Mouse (Mus musculus) ES-E14 (cell line): ENCODE results near the gene Cela1. TPM values are rescaled to one million over a fixed set of nuclear protein-coding genes. Genes with fewer than 3 reads are reported as not detected.

Experiments
- DNase-seq: peaks from one replicate; pipeline ENCODE4 v3.0.0-alpha.2; 2013; ENCODE audit warnings: low read depth, low spot score
- H3K27ac ChIP-seq: 2 replicates; pipeline ENCODE4 v1.5.1; 2012; ENCODE audit warnings: low read depth, mild to moderate bottlenecking, low read length, moderate library complexity, mixed read lengths; ENCODE audit not compliant: poor library complexity, insufficient read depth, severe bottlenecking
- H3K36me3 ChIP-seq: 2 replicates; pipeline ENCODE4 v1.6.1; 2012; ENCODE audit warnings: mild to moderate bottlenecking, low read length, moderate library complexity, mixed read lengths; ENCODE audit not compliant: control insufficient read depth, poor library complexity, insufficient read depth, severe bottlenecking
- H3K4me1 ChIP-seq, 2 experiments: fragments of 150-350 bp in 1 of 2; sonication (generic) in 1 of 2; 2 replicates each; pipeline ENCODE4 v1.6.1; 2012; ENCODE audit warnings: low read length in 2 of 2, mild to moderate bottlenecking in 1 of 2, mixed read lengths in 1 of 2; ENCODE audit not compliant: control insufficient read depth in 2 of 2, insufficient read depth in 2 of 2, poor library complexity in 1 of 2
- H3K4me3 ChIP-seq, 2 experiments: fragments of 150-350 bp in 1 of 2; sonication (generic) in 1 of 2; 2 replicates each; pipeline ENCODE4 v1.5.1; 2012; ENCODE audit warnings: low read length in 2 of 2, low read depth in 1 of 2, mild to moderate bottlenecking in 1 of 2, mixed read lengths in 1 of 2; ENCODE audit not compliant: insufficient read depth in 1 of 2, poor library complexity in 1 of 2, severe bottlenecking in 1 of 2
- H3K9ac ChIP-seq: 2 replicates; pipeline ENCODE4 v1.6.1; 2012; ENCODE audit warnings: low read depth, mild to moderate bottlenecking, low read length, mixed read lengths; ENCODE audit not compliant: poor library complexity, insufficient read depth, severe bottlenecking
- H3K9me3 ChIP-seq: fragments of 150-350 bp; sonication (generic); 2 replicates; pipeline ENCODE4 v1.6.1; 2012; ENCODE audit warnings: low read depth, mild to moderate bottlenecking, low read length; ENCODE audit not compliant: control insufficient read depth, insufficient read depth
- CHD2 ChIP-seq: IDR thresholded peaks from 2 replicates; pipeline ENCODE4 v1.6.1; 2014; ENCODE audit warnings: mild to moderate bottlenecking, low read depth, low read length, inconsistent platforms
- HCFC1 ChIP-seq: IDR thresholded peaks from 2 replicates; pipeline ENCODE4 v1.6.1; 2012; ENCODE audit warnings: low read length, inconsistent platforms, borderline replicate concordance; ENCODE audit not compliant: insufficient read depth
- MAFK ChIP-seq: IDR thresholded peaks from 2 replicates; pipeline ENCODE4 v1.6.1; 2014; ENCODE audit warnings: mild to moderate bottlenecking, low read depth, low read length, inconsistent platforms; ENCODE audit not compliant: insufficient read depth
- ZC3H11A ChIP-seq: IDR thresholded peaks from 2 replicates; pipeline ENCODE4 v1.6.1; 2012; ENCODE audit warnings: low read depth, mild to moderate bottlenecking, inconsistent platforms, low read length, borderline replicate concordance
- ZNF384 ChIP-seq: IDR thresholded peaks from 2 replicates; pipeline ENCODE4 v1.6.1; 2012; ENCODE audit warnings: low read depth, low read length, inconsistent platforms
- in situ Hi-C, 2 experiments: fragments of 600-800 bp; cut with MboI; formaldehyde crosslinking; loops; one replicate each; pipeline ENCODE4 v1.15.1; 2025; ENCODE audit warnings: low sequenced_read_pairs in 2 of 2, inconsistent platforms in 1 of 2; ENCODE audit not compliant: unreplicated experiment in 2 of 2
- total RNA-seq: library from RNA; depleted of rRNA; stranded (reverse); fragments of 300-350 nt; gene quantifications from 2 replicates; pipeline ENCODE4 v1.2.3, GENCODE M21; 2012

Gene Cela1
- total RNA-seq, 1 experiment, result 2.4 TPM

- in situ Hi-C loops, result no loop called here
- no peak overlapping the region for H3K9ac ChIP-seq
- H3K4me1 ChIP-seq, result peaks cover 1 to 12% of the 10 kb centered on the region in 2 experiments; a peak in 1 of 4 replicates
- H3K9me3 ChIP-seq, result no peaks in the 10 kb centered on the region
- no peak overlapping the region for H3K4me3 ChIP-seq
- TF ChIP-seq ZNF384 (no peak), MAFK (no peak), ZC3H11A (no peak), CHD2 (no peak), HCFC1 (no peak)
- DNase-seq, result peak; percentile 19
- H3K36me3 ChIP-seq, result no peaks in the 10 kb centered on the region
- H3K27ac ChIP-seq, result no peak overlapping the region
Observed at GRCm38 (mm10) chr15:100731081-100731480, 43.4 kb upstream of the Cela1 start.

- peak within 1 kb of the TSS; percentile 29 to 80; a peak in 3 of 4 replicates for H3K4me3 ChIP-seq
- H3K36me3 ChIP-seq, result no peaks in the 10 kb centered on the region
- peak within 1 kb of the TSS; percentile 54 for H3K9ac ChIP-seq
- H3K4me1 ChIP-seq, result peaks cover 1 to 12% of the 10 kb centered on the region in 2 experiments; a peak in 1 of 4 replicates
- DNase-seq, result no peak
- in situ Hi-C loops, result no loop called here
- no peaks in the 10 kb centered on the region for H3K9me3 ChIP-seq
- TF ChIP-seq ZNF384 (no peak), MAFK (no peak), ZC3H11A (no peak), HCFC1 (no peak), CHD2 (no peak)
- no peak within 1 kb of the TSS for H3K27ac ChIP-seq
Observed at GRCm38 (mm10) chr15:100729281-100729985, 41.7 kb upstream of the Cela1 start, which contains the start of gene Galnt6. Gene Galnt6, minus strand, starts transcription at chr15:100729376.

GRCm38 (mm10) chr15:100728586-100728985, 40.9 kb upstream of the Cela1 start:
- Histone ChIP-seq H3K36me3 (no peaks in the 10 kb centered on the region), H3K4me3 (peak overlapping the region in 1 of 2 experiments; percentile 80; a peak in 2 of 4 replicates), H3K4me1 (peaks cover 1 to 12% of the 10 kb centered on the region in 2 experiments; a peak in 1 of 4 replicates), H3K9ac (no peak overlapping the region), H3K9me3 (no peaks in the 10 kb centered on the region), H3K27ac (no peak overlapping the region)
- no peak for DNase-seq
- in situ Hi-C loops, result no loop called here
- TF ChIP-seq MAFK, result no peak
- TF ChIP-seq ZNF384, result no peak
- no peak for TF ChIP-seq CHD2
- TF ChIP-seq ZC3H11A, result no peak
- no peak for TF ChIP-seq HCFC1

DNA sequence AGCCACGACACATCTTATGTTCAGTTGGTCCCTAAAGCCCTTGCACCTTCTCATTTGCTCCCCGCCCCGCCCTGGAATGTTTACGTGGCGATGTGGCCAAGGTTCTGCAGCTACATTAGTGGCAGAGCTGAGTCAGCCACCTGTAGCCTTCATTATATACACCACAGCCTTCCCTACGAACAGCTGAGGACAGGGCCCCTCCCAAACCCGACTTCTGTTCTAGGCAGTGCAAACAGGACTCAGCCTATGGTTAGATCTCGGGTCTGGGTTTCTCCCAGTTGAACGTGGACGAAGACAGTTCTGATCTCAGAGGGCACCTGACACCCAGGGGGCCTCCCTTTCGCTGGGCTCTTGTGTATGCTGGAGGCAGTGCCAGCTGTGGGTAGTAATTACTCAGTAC, 40.1 kb upstream of the Cela1 start:
- H3K36me3 ChIP-seq, result no peaks in the 10 kb centered on the region
- TF ChIP-seq HCFC1 (no peak), CHD2 (no peak), ZC3H11A (no peak)
- no peak overlapping the region for H3K9ac ChIP-seq
- H3K4me3 ChIP-seq, result no peak overlapping the region
- H3K9me3 ChIP-seq, result no peaks in the 10 kb centered on the region
- peaks cover 1 to 12% of the 10 kb centered on the region in 2 experiments; a peak in 1 of 4 replicates for H3K4me1 ChIP-seq
- no peak overlapping the region for H3K27ac ChIP-seq
- no peak for DNase-seq
- in situ Hi-C loops, result no loop called here

- in situ Hi-C loops, result no loop called here
- H3K4me1 ChIP-seq, result peaks cover under 1 to 10% of the 10 kb centered on the region in 2 experiments; a peak in 1 of 4 replicates
- no peak for DNase-seq
- no peak overlapping the region for H3K9ac ChIP-seq
- no peaks in the 10 kb centered on the region for H3K36me3 ChIP-seq
- no peak overlapping the region for H3K27ac ChIP-seq
- TF ChIP-seq ZC3H11A, result no peak
- TF ChIP-seq ZNF384, result no peak
- TF ChIP-seq CHD2, result no peak
- TF ChIP-seq MAFK, result no peak
- no peak for TF ChIP-seq HCFC1
- H3K4me3 ChIP-seq, result no peak overlapping the region
- no peaks in the 10 kb centered on the region for H3K9me3 ChIP-seq
Observed at GRCm38 (mm10) chr15:100726721-100727120, 39.0 kb upstream of the Cela1 start.
